Mouse (Mus musculus): ENCODE results near the gene Il1b.
A peak's percentile ranks its signal among the peaks of the same experiment; 100 is the strongest.

The Il1b gene

GRCm38 (mm10) chr2:129371039-129371438 is at the start of gene Il1b:
Gene Il1b, minus strand, starts transcription at chr2:129371139.
- no peak for DNase-seq (ENCODE audit: low spot score)

DNA sequence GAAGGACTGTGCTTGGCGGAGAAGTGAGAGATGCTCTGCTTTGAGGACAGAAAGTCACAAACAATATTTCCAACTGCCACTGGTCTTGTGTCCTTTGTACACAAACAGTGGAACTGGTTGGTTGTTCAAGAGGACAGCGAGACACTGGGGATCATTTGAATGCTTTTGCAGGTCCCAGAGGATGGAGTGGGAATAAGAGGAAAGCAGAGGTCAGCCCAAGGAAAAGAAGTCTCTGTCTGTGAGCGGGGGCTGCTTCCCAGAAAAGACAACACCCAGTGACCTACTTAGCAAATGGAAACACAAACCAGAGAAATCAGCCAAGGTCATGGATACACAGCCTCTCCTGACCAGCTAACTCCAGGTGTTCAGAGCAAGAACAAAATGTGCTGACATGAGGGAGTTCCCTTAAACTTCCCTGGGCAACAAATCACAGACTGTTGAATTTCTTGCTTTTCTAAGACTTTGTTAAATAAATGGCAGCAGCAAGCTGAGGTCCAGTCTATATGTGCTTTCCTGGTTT is 48.5 kb upstream of the Il1b start:
- no peak for DNase-seq (ENCODE audit: low spot score)

DNA sequence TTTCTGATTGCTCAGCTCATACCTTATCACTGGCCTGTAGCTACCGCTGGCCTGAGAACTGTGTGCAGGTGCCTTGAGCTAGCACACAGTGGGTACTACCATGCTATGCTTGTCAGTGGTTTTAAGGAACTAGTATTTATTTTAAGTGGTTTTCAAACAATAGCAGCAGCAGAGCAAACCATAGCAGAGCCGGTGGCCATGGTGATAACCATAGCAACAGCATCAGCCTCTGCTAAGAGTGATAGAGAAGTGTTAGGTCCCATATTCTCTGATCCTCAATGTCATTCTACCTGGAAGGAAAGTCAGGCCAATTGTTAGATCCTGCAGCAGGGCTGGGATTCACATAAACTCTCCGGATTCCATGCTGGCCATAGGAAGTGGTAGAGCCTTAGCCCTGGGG is 43.7 kb upstream of the Il1b start:
- DNase-seq (ENCODE audit: low spot score) = no peak

DNA sequence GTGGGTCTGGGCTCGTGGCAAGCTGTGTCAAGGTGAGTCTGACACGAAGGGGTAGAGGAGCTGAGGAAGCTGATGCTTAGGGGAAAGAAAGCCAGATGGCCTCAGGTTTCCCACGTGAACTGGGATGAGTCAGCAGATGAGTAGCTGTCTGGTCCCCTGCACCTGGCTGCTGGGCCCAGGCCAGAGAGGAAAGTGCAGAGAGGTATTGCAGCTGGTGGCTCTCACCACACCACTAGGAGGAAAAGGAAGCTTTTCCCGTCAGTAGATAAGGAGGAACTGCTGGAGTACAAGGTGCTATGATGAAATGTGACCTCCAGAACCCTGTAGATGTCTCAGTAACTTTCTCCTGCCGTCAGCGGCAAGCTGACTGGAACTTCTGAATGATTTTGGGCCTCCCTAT is 42.5 kb upstream of the Il1b start:
- DNase-seq (ENCODE audit: low spot score) = no peak

DNA sequence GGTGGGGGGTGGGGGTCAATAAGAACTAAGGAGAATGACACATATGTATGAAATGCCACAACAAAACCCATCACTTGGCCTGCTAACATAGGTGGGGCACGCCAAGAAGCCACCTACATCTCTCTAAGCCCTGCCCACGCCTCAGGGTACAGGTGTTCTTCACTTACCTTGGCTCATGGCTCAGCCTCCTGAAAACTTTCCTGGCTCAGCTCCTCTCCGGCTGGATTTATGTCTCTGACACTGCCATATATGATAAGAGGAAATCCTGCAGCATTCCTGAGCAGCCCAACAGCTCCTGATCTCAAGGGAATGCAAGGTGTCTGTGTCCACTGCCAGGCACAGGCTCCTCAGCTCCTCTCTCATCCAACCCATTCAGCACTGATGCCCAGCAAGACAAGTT is 40.7 kb upstream of the Il1b start:
- no peak for DNase-seq (ENCODE audit: low spot score)

- no peak for DNase-seq (ENCODE audit: low spot score)
These were observed 39.4 kb upstream of the Il1b start for GRCm38 (mm10) chr2:129410344-129410743.

DNA sequence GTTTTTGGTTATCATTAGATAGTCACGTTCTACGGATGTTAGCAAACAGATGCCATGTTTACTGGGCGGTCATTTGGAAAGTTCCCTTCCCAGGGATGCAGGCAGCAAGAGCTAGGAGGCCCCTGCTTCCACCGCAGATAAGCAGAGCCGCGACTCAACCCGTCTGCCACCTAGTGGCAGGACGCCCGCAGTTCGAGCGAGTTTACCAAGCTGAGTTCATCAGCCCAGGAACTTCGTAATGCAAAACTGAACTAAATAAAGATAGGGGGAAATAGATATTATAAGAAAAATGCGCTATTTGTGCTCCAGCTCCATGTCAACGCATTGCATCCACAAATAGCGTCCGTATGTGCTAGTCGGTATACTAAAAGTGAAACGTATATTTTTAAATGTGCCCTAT is 37.5 kb upstream of the Il1b start:
- peak; percentile 35 for DNase-seq (ENCODE audit: low spot score)

- no peak for DNase-seq (ENCODE audit: low spot score)
These were observed 36.7 kb upstream of the Il1b start for GRCm38 (mm10) chr2:129407596-129407995.

DNA sequence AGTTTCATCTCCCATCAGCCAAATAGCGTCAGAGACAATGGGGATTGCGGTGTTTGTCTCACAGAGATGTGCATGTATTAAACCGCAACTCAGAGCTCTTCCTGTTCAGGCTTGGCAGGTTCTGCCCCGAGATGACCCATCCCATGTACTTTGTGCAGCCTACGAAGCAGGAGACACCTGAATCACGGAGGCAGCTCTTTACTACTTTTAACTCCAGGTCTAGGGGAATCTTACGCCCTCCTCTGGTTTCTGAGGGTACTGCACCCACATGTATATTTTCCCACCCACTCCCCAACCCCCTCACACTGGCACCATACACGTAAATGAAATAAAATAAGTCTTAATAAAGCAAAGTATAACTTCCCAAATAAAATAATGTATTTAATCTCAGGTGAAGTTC is 35.6 kb upstream of the Il1b start:
- DNase-seq (ENCODE audit: low spot score) = no peak

GRCm38 (mm10) chr2:129403786-129404185 is 32.8 kb upstream of the Il1b start:
- no peak for DNase-seq (ENCODE audit: low spot score)

- no peak for DNase-seq (ENCODE audit: low spot score)
These were observed 31.4 kb upstream of the Il1b start for GRCm38 (mm10) chr2:129402330-129402729.

GRCm38 (mm10) chr2:129401803-129402202 is 30.9 kb upstream of the Il1b start:
- no peak for DNase-seq (ENCODE audit: low spot score)

- no peak for DNase-seq (ENCODE audit: low spot score)
These were observed 27.2 kb upstream of the Il1b start for GRCm38 (mm10) chr2:129398176-129398575.

DNA sequence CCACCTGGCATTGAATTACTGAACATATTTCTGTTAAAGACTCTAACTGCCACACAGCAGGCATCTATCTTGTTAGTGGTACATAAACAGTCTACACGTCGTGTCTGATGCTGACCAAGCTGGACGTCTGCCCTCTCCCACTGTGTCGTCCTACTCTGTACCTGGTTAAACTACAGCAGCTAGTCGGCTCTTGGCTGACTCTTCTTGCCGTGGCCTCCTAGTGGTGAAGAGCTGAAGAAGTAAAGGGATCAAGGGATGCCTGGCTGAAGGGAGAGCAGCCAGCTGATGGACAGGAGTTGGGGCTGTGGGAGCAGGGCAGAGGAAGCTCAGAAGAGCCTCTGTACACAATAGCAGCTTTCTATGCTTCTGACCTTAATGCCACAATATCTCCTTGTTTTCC is 22.6 kb upstream of the Il1b start:
- DNase-seq (ENCODE audit: low spot score) = no peak

DNA sequence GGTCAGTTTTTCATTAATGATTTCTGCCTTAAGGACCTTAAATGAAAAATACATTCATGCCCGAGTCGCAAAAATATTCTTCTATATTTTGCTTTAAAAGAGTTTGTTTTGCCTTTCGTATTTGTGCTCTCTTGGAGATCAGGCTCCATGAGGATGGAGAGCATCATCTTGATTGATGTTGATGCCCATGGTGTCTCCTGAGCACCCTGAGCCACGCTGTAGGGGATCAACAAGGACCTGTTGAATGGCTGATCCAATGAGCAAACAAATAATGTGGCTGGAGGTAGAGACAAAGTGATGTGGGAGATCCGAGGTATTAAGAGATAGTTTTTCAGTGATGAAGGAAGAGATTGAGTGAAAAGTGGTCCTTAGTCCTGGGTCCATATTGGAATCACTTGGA is 19.2 kb upstream of the Il1b start:
- no peak for DNase-seq (ENCODE audit: low spot score)

GRCm38 (mm10) chr2:129389323-129389722 is 18.4 kb upstream of the Il1b start:
- no peak for DNase-seq (ENCODE audit: low spot score)

DNA sequence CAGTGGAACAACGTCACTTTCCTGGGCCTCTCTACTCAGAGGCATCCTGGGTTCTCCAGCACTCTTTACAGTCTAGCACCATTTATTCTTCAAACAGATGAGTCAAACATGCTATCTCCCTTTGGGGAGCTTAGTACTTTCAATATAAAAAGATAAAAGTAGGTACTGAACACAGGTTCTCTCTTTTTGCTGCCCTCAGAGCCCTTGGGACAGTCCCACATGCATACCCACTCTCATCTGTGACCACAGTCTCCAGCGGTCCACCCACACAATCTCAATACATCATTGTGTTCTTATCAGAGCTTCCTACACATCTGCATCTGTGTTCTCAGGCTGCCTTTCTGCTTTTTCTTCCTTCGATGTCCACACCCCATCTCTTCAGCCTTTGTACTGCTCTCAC is 14.4 kb upstream of the Il1b start:
- DNase-seq (ENCODE audit: low spot score) = no peak

GRCm38 (mm10) chr2:129384272-129384660 is 13.3 kb upstream of the Il1b start:
- no peak for DNase-seq (ENCODE audit: low spot score)

DNA sequence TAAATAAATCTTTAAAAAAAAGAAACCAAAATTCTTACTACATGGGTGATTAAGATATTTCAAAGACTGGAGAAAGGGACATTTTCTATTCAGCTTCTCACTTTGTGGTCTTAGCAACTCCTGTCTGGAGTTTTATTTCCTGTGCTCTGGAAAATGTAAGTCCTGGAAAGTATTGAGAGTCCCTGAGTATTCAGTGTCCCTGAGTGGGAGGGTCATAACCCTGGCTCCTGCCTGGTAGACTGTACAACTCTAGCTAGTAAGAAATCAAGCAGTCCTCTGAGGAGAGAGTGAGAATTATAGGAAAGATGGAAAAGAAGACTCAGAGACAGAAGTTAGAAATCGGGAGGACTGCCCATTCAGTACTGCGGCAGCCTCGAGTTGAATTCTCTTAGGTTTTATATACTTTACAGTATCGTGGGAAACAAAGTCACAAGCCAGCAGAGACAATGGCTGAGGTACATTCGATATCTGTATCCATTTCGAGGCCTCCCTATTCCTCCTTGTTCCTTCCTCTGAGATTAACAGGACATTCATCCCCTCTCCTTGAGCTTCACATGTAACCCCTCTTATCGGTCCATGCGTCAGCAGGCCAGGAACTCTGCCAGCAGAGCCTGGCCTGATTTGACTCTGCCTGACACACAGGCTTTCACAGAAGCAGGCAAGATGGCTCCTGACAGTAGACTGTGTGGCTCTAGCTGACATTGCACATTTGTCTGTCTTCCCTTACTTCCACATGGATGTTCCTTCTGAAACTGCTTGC is 12.8 kb upstream of the Il1b start:
- no peak for DNase-seq (ENCODE audit: low spot score)

- DNase-seq (ENCODE audit: low spot score) = no peak
These were observed 10.0 kb upstream of the Il1b start for GRCm38 (mm10) chr2:129380746-129381474.

DNA sequence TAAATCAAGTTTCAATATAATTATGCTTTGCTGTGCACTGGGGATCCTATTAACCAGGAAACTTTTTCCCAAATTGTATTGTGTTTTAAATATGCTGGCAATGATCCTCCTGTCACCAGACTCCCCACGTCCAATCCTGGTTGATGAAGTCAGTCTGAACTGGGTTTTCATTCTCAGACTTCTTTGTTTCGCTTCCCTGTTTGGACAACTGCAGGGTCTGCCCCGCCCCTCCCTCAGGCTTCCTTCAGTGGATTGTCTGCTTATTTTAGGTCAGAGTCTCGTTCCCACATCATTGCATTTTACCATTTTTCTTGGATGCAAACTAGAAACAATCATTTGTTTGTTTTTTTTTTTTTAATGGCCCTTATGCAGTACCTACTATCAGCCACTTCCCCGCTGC is 9.3 kb upstream of the Il1b start:
- no peak for DNase-seq (ENCODE audit: low spot score)

DNA sequence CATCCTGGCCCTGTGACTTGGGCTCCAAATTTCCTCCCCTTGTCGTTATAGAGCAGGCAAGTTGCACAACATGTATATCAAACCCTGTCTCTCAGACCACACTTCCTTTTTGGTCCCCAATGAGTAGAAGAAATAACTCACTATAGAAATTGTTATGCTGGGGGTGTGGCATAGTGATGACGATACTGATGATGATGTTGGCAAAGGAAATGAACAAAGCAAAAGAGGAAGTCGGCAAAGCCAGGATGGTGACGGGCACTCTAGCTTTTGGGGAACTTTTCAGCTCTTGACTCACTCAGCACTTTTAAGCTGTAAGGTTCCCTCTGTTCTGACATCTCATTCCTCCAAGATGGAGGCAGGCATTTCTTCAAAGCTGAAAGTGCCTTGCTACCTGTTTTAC is 2.4 kb upstream of the Il1b start:
- no peak for DNase-seq (ENCODE audit: low spot score)

DNA sequence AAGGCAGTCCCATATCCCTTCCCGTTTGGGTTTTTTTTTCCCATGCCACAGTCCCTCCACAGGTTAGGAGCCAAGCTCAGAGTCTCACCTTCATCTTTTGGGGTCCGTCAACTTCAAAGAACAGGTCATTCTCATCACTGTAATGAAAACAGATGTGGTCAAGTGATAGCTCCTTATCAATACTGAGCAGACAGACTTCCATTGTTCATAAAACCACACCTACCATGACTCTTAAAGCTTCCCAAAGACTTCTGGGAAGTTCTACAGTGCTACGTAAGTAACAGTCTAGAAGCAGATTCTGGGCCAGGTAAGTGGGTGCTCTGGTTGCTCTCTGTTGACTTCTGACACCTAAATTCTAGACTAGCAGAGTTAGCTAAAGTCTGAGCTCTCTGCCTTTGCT is 1.3 kb downstream of the Il1b start:
- DNase-seq (ENCODE audit: low spot score) = no peak

- no peak for DNase-seq (ENCODE audit: low spot score)
These were observed 2.1 kb downstream of the Il1b start for GRCm38 (mm10) chr2:129368795-129369194.
